Mouse (Mus musculus) skeletal muscle tissue, postnatal 0 days (tissue): ENCODE data around the gene St6galnac3. TPM values are rescaled to one million over a fixed set of nuclear protein-coding genes. Genes with fewer than 3 reads are reported as not detected.

Experiments
- microRNA-seq, 2 experiments: library from miRNA; unstranded; fragments of <30 nt; microRNA quantifications; one replicate each; pipeline ENCODE4; 2016
- polyA plus RNA-seq: library from polyadenylated mRNA; unstranded; fragments of >200 nt; fragmentation: Nextera tagmentation; extraction: Ambion mirVana; gene quantifications from 2 replicates; pipeline ENCODE4 v1.2.1, GENCODE M21; 2015

The St6galnac3 gene
- 4.9 and 5.0 TPM in 2 replicates for polyA plus RNA-seq

GRCm38 (mm10) chr3:153724701-153725668 lies at the start of gene St6galnac3:
Gene St6galnac3, minus strand, starts transcription at chr3:153725174.

Small RNA genes lying within 50 kb of the gene (microRNA-seq; reads per million reads assigned to microRNA genes)
- gene Gm27405 = 0 reads per million in 2 experiments

Other genes with a start within 250 kb of the St6galnac3 start
- gene Asb17, start 119.0 kb upstream of the St6galnac3 start, polyA plus RNA-seq = 0.16 TPM in 1 of 2 replicates, not detected in the other
- 0.05 TPM in 2 replicates for gene Msh4, start 181.0 kb upstream of the St6galnac3 start, polyA plus RNA-seq
- gene Rabggtb, start 187.8 kb upstream of the St6galnac3 start, polyA plus RNA-seq = 40.4 and 44.1 TPM in 2 replicates
- gene Acadm, start 219.5 kb upstream of the St6galnac3 start, polyA plus RNA-seq = 274 and 323 TPM in 2 replicates
- gene Slc44a5, start 248.3 kb upstream of the St6galnac3 start, polyA plus RNA-seq = 0.32 and 0.39 TPM in 2 replicates